Mouse (Mus musculus) C2C12 (cell line): ENCODE data around the gene Agap1.

Source experiments
- CTCF ChIP-seq: IDR thresholded peaks from one replicate; pipeline ENCODE4 v1.5.1; 2011; ENCODE audit not compliant: control insufficient read depth, insufficient read depth, insufficient read length
- MYOD1 ChIP-seq: IDR thresholded peaks from one replicate; pipeline ENCODE4 v1.6.1; 2011; ENCODE audit warnings: low read depth; ENCODE audit not compliant: control insufficient read depth, insufficient read length

DNA sequence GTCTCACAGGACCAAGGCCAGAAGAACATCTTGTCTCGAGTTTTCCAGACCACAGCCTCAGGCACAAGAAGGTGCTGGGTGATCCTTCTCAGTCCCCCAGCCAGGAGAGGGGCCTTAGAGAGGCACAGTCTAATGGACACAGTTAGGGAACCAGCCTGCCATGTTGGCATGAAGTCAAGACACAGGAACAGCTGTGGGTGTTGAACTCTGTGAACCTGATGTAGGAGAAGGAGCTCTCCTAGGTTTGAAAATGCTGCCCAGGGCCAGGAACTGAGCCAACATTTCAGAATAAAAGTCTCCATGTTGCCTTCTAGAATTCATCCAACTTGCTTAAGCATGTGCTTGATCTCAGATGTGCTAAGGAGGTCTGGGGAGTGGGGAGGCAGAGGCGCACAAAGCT is 41.5 kb upstream of the Agap1 start:
- no peak for TF ChIP-seq CTCF
- TF ChIP-seq MYOD1, result no peak
